Mouse (Mus musculus) right cerebral cortex, postnatal 36 days (tissue): Measurements from ENCODE around the gene Mrpl38.

ENCODE experiments used
- DNase-seq, 2 experiments: peaks; one replicate each; pipeline ENCODE4 v3.0.0; 2022; ENCODE audit warnings: low spot score in 2 of 2, mixed read lengths in 1 of 2

Gene Mrpl38

GRCm38 (mm10) chr11:116138468-116139138 lies at the start of gene Mrpl38:
TSS of gene Mrpl38 (minus strand) at chr11:116138868.
- DNase-seq = peak; percentile 71 to 75

GRCm38 (mm10) chr11:116187226-116187930 lies 48.7 kb upstream of the Mrpl38 start:
- DNase-seq = no peak

- no peak for DNase-seq
Observed at GRCm38 (mm10) chr11:116186360-116186759, 47.7 kb upstream of the Mrpl38 start.

GRCm38 (mm10) chr11:116185836-116186235 lies 47.2 kb upstream of the Mrpl38 start:
- no peak for DNase-seq

GRCm38 (mm10) chr11:116178411-116179121 lies 39.9 kb upstream of the Mrpl38 start:
- DNase-seq = no peak

GRCm38 (mm10) chr11:116176010-116176409 lies 37.3 kb upstream of the Mrpl38 start:
- DNase-seq = no peak

- no peak for DNase-seq
Observed at GRCm38 (mm10) chr11:116174775-116175448, 36.2 kb upstream of the Mrpl38 start.

- DNase-seq = no peak
Observed at GRCm38 (mm10) chr11:116171959-116172358, 33.3 kb upstream of the Mrpl38 start.

GRCm38 (mm10) chr11:116170003-116170800 lies 31.5 kb upstream of the Mrpl38 start:
- no peak for DNase-seq

- no peak for DNase-seq
Observed at GRCm38 (mm10) chr11:116169214-116169613, 30.5 kb upstream of the Mrpl38 start.

GRCm38 (mm10) chr11:116167884-116168439 lies 29.3 kb upstream of the Mrpl38 start, which contains the start of gene Fbf1:
TSS of gene Fbf1 (minus strand) at chr11:116168166.
- peak; percentile 97 for DNase-seq

GRCm38 (mm10) chr11:116167232-116167631 lies 28.6 kb upstream of the Mrpl38 start:
- no peak for DNase-seq

GRCm38 (mm10) chr11:116163002-116163401 lies 24.3 kb upstream of the Mrpl38 start:
- DNase-seq = no peak

GRCm38 (mm10) chr11:116162146-116162545 lies 23.5 kb upstream of the Mrpl38 start:
- DNase-seq = peak; percentile 55 to 63

GRCm38 (mm10) chr11:116161312-116161711 lies 22.6 kb upstream of the Mrpl38 start:
- no peak for DNase-seq

- DNase-seq = no peak
Observed at GRCm38 (mm10) chr11:116150960-116151359, 12.3 kb upstream of the Mrpl38 start.

- DNase-seq = no peak
Observed at GRCm38 (mm10) chr11:116149341-116149740, 10.7 kb upstream of the Mrpl38 start.

- DNase-seq = peak; percentile 47 to 70
Observed at GRCm38 (mm10) chr11:116148761-116149221, 10.1 kb upstream of the Mrpl38 start.

- DNase-seq = peak; percentile 76 to 78
Observed at GRCm38 (mm10) chr11:116146294-116146985, 7.8 kb upstream of the Mrpl38 start.
